Mouse (Mus musculus) midbrain, embryonic 16.5 days (tissue): Measurements from ENCODE around the gene Slc35b2. TPM values are rescaled to one million over a fixed set of nuclear protein-coding genes. Genes with fewer than 3 reads are reported as not detected.

Source experiments
- ATAC-seq: fragments of 200-750 bp; cut with Nextera tagmentation; 2 replicates; pipeline ENCODE4 v1.8.0; 2017; ENCODE audit warnings: moderate TSS enrichment
- H3K27ac ChIP-seq: fragments of 300-500 bp; sonication (generic); 2 replicates; pipeline ENCODE4 v1.5.1; 2014; ENCODE audit warnings: mild to moderate bottlenecking, low read length, mixed read lengths
- H3K27me3 ChIP-seq: fragments of 300-500 bp; sonication (generic); 2 replicates; pipeline ENCODE4 v1.6.1; 2014; ENCODE audit warnings: low read depth, low read length, mixed read lengths; ENCODE audit not compliant: control insufficient read depth, insufficient read depth
- H3K36me3 ChIP-seq: fragments of 300-500 bp; sonication (generic); 2 replicates; pipeline ENCODE4 v1.6.1; 2014; ENCODE audit warnings: mild to moderate bottlenecking, low read length, moderate library complexity, mixed read lengths; ENCODE audit not compliant: control insufficient read depth, insufficient read depth
- H3K4me1 ChIP-seq: fragments of 300-500 bp; sonication (generic); 2 replicates; pipeline ENCODE4 v1.6.1; 2014; ENCODE audit warnings: mild to moderate bottlenecking, low read length, mixed read lengths; ENCODE audit not compliant: control insufficient read depth, insufficient read depth
- H3K4me2 ChIP-seq: fragments of 300-500 bp; sonication (generic); 2 replicates; pipeline ENCODE4 v1.6.1; 2014; ENCODE audit warnings: mild to moderate bottlenecking, low read length, mixed read lengths
- H3K4me3 ChIP-seq: fragments of 300-500 bp; sonication (generic); 2 replicates; pipeline ENCODE4 v1.5.1; 2014; ENCODE audit warnings: low read depth, mild to moderate bottlenecking, low read length, moderate library complexity, mixed read lengths
- H3K9ac ChIP-seq: fragments of 300-500 bp; sonication (generic); 2 replicates; pipeline ENCODE4 v1.6.1; 2014; ENCODE audit warnings: low read depth, low read length, mixed read lengths
- H3K9me3 ChIP-seq: fragments of 300-500 bp; sonication (generic); replicated peaks from 2 replicates; pipeline ENCODE4 v1.6.1; 2014; ENCODE audit warnings: mild to moderate bottlenecking, low read length, mixed read lengths; ENCODE audit not compliant: control insufficient read depth, poor library complexity, severe bottlenecking
- WGBS: fragments of 180-500 bp; shearing (Covaris S2); extraction: QIAGEN DNeasy Blood & Tissue Kit; methylation state at CpG from one replicate; pipeline ENCODE4 v1.1.7; 2014; 5-methylcytosine and 5-hydroxymethylcytosine counted together
- polyA plus RNA-seq: library from polyadenylated mRNA; unstranded; fragments of >200 nt; fragmentation: Nextera tagmentation; extraction: Ambion mirVana; gene quantifications from 2 replicates; pipeline ENCODE4 v1.2.1, GENCODE M21; 2015

Gene Slc35b2
- polyA plus RNA-seq, result 76.0 and 79.6 TPM in 2 replicates

- WGBS, result under 1% methylated on average over 52 of the region's 61 CpGs
- H3K4me1 ChIP-seq, result peaks cover 11% of the 10 kb centered on the region
- H3K4me3 ChIP-seq, result peak within 1 kb of the TSS; percentile 77
- ATAC-seq, result peak; percentile 82
- no peaks in the 10 kb centered on the region for H3K27me3 ChIP-seq
- H3K27ac ChIP-seq, result peak within 1 kb of the TSS; percentile 67
- peak within 1 kb of the TSS; percentile 88 for H3K9ac ChIP-seq
- H3K9me3 ChIP-seq, result no peaks in the 10 kb centered on the region
- peak within 1 kb of the TSS; percentile 96 for H3K4me2 ChIP-seq
- H3K36me3 ChIP-seq, result peaks cover 17% of the 10 kb centered on the region
These were observed at the start of gene Slc35b2 for GRCm38 (mm10) chr17:45563655-45564530. Gene Slc35b2 (plus strand): TSS chr17:45563874.

GRCm38 (mm10) chr17:45515204-45515726 is 48.4 kb upstream of the Slc35b2 start:
- no peaks in the 10 kb centered on the region for H3K4me1 ChIP-seq
- H3K9ac ChIP-seq, result no peak overlapping the region
- no peaks in the 10 kb centered on the region for H3K36me3 ChIP-seq
- ATAC-seq, result no peak
- H3K9me3 ChIP-seq, result no peaks in the 10 kb centered on the region
- no peak overlapping the region for H3K27ac ChIP-seq
- no peak overlapping the region for H3K4me3 ChIP-seq
- no peak overlapping the region for H3K4me2 ChIP-seq
- 44% methylated on average over 15 of the region's 15 CpGs for WGBS
- no peaks in the 10 kb centered on the region for H3K27me3 ChIP-seq

GRCm38 (mm10) chr17:45515806-45516205 is 47.9 kb upstream of the Slc35b2 start:
- H3K27ac ChIP-seq, result no peak overlapping the region
- no peaks in the 10 kb centered on the region for H3K36me3 ChIP-seq
- no peak overlapping the region for H3K4me2 ChIP-seq
- no peaks in the 10 kb centered on the region for H3K9me3 ChIP-seq
- H3K27me3 ChIP-seq, result no peaks in the 10 kb centered on the region
- no peak overlapping the region for H3K4me3 ChIP-seq
- 0 out of 2 replicates have a peak, but pooled peaks have one; percentile 8 for ATAC-seq
- 90% methylated on average over 10 of the region's 10 CpGs for WGBS
- no peaks in the 10 kb centered on the region for H3K4me1 ChIP-seq
- H3K9ac ChIP-seq, result no peak overlapping the region

- H3K36me3 ChIP-seq, result no peaks in the 10 kb centered on the region
- H3K27me3 ChIP-seq, result no peaks in the 10 kb centered on the region
- ATAC-seq, result peak; percentile 47
- no peak overlapping the region for H3K4me3 ChIP-seq
- WGBS, result 50% methylated on average over 8 of the region's 8 CpGs
- H3K9ac ChIP-seq, result no peak overlapping the region
- H3K9me3 ChIP-seq, result no peaks in the 10 kb centered on the region
- H3K4me1 ChIP-seq, result no peaks in the 10 kb centered on the region
- H3K4me2 ChIP-seq, result no peak overlapping the region
- no peak overlapping the region for H3K27ac ChIP-seq
These were observed 47.2 kb upstream of the Slc35b2 start for GRCm38 (mm10) chr17:45516488-45516887.

- 0 out of 2 replicates have a peak, but pooled peaks have one; percentile 1 for ATAC-seq
- H3K9me3 ChIP-seq, result no peaks in the 10 kb centered on the region
- 85% methylated on average over 21 of the region's 21 CpGs for WGBS
- no peaks in the 10 kb centered on the region for H3K4me1 ChIP-seq
- H3K9ac ChIP-seq, result no peak overlapping the region
- no peak overlapping the region for H3K4me2 ChIP-seq
- no peaks in the 10 kb centered on the region for H3K36me3 ChIP-seq
- no peak overlapping the region for H3K27ac ChIP-seq
- H3K4me3 ChIP-seq, result no peak overlapping the region
- no peaks in the 10 kb centered on the region for H3K27me3 ChIP-seq
These were observed 46.5 kb upstream of the Slc35b2 start for GRCm38 (mm10) chr17:45517135-45517534.

- no peaks in the 10 kb centered on the region for H3K27me3 ChIP-seq
- H3K4me3 ChIP-seq, result no peak overlapping the region
- no peak for ATAC-seq
- H3K9me3 ChIP-seq, result no peaks in the 10 kb centered on the region
- no peak overlapping the region for H3K27ac ChIP-seq
- no peak overlapping the region for H3K4me2 ChIP-seq
- no peaks in the 10 kb centered on the region for H3K36me3 ChIP-seq
- H3K4me1 ChIP-seq, result 0 out of 2 replicates have a peak, but pooled peaks cover 2% of the 10 kb centered on the region
- H3K9ac ChIP-seq, result no peak overlapping the region
- 94% methylated on average over 28 of the region's 28 CpGs for WGBS
These were observed 46.0 kb upstream of the Slc35b2 start for GRCm38 (mm10) chr17:45517549-45518215.

GRCm38 (mm10) chr17:45518766-45519475 is 44.8 kb upstream of the Slc35b2 start:
- no peaks in the 10 kb centered on the region for H3K9me3 ChIP-seq
- H3K4me2 ChIP-seq, result no peak overlapping the region
- H3K9ac ChIP-seq, result no peak overlapping the region
- no peak overlapping the region for H3K4me3 ChIP-seq
- no peaks in the 10 kb centered on the region for H3K27me3 ChIP-seq
- WGBS, result 79% methylated on average over 12 of the region's 12 CpGs
- ATAC-seq, result no peak
- no peaks in the 10 kb centered on the region for H3K36me3 ChIP-seq
- no peak overlapping the region for H3K27ac ChIP-seq
- H3K4me1 ChIP-seq, result peaks cover 4% of the 10 kb centered on the region; the same call in 1 of the 2 replicates

GRCm38 (mm10) chr17:45520136-45520535 is 43.5 kb upstream of the Slc35b2 start:
- Histone ChIP-seq H3K4me1 (peaks cover 4% of the 10 kb centered on the region; the same call in 1 of the 2 replicates), H3K9me3 (no peaks in the 10 kb centered on the region), H3K27me3 (no peaks in the 10 kb centered on the region), H3K4me2 (no peak overlapping the region), H3K9ac (no peak overlapping the region), H3K4me3 (no peak overlapping the region), H3K36me3 (no peaks in the 10 kb centered on the region), H3K27ac (no peak overlapping the region)
- 89% methylated on average over 11 of the region's 11 CpGs for WGBS
- ATAC-seq, result no peak
